Mouse (Mus musculus) embryonic facial prominence, embryonic 14.5 days (tissue): ENCODE results near the gene Sugp1. TPM values are rescaled to one million over a fixed set of nuclear protein-coding genes. Genes with fewer than 3 reads are reported as not detected.
"Not testable (repeated sequence)": the region's sequence is repeated elsewhere in the genome, so short reads cannot be mapped to it uniquely, and the experiment has no call there.

Experiments used
- ATAC-seq: fragments of 200-750 bp; cut with Nextera tagmentation; 2 replicates; pipeline ENCODE4 v1.8.0; 2017; ENCODE audit warnings: low read depth, moderate number of reproducible peaks, moderate TSS enrichment
- DNase-seq: peaks from one replicate; pipeline ENCODE4 v3.0.0-alpha.2; 2015; ENCODE audit warnings: low spot score
- H3K27ac ChIP-seq: fragments of 300-500 bp; sonication (generic); replicated peaks from 2 replicates; pipeline ENCODE4 v1.5.1; 2014; ENCODE audit warnings: low read depth, mild to moderate bottlenecking, low read length, moderate library complexity
- H3K27me3 ChIP-seq: fragments of 300-500 bp; sonication (generic); replicated peaks from 2 replicates; pipeline ENCODE4 v1.6.1; 2014; ENCODE audit warnings: low read length; ENCODE audit not compliant: control insufficient read depth, insufficient read depth
- H3K36me3 ChIP-seq: fragments of 300-500 bp; sonication (generic); 2 replicates; pipeline ENCODE4 v1.6.1; 2014; ENCODE audit warnings: low read length, mixed read lengths; ENCODE audit not compliant: control insufficient read depth, insufficient read depth
- H3K4me1 ChIP-seq: fragments of 300-500 bp; sonication (generic); 2 replicates; pipeline ENCODE4 v1.6.1; 2014; ENCODE audit warnings: antibody characterized with exemption, low read length; ENCODE audit not compliant: control insufficient read depth, insufficient read depth
- H3K4me2 ChIP-seq: fragments of 300-500 bp; sonication (generic); 2 replicates; pipeline ENCODE4 v1.6.1; 2014; ENCODE audit warnings: low read depth, mild to moderate bottlenecking, low read length, moderate library complexity, mixed read lengths
- H3K4me3 ChIP-seq: fragments of 300-500 bp; sonication (generic); 2 replicates; pipeline ENCODE4 v1.5.1; 2014; ENCODE audit warnings: low read depth, mild to moderate bottlenecking, low read length
- H3K9ac ChIP-seq: fragments of 300-500 bp; sonication (generic); 2 replicates; pipeline ENCODE4 v1.6.1; 2014; ENCODE audit warnings: low read depth, mild to moderate bottlenecking, low read length, moderate library complexity, mixed read lengths
- H3K9me3 ChIP-seq: fragments of 300-500 bp; sonication (generic); 2 replicates; pipeline ENCODE4 v1.6.1; 2016; ENCODE audit warnings: low read length; ENCODE audit not compliant: control insufficient read depth
- WGBS: fragments of 180-500 bp; shearing (Covaris S2); extraction: QIAGEN DNeasy Blood & Tissue Kit; methylation state at CpG from one replicate; pipeline ENCODE4 v1.1.7; 2014; 5-methylcytosine and 5-hydroxymethylcytosine counted together
- polyA plus RNA-seq: library from polyadenylated mRNA; unstranded; fragments of >200 nt; fragmentation: Nextera tagmentation; extraction: Ambion mirVana; gene quantifications from 2 replicates; pipeline ENCODE4 v1.2.1, GENCODE M21; 2014

Gene Sugp1
- polyA plus RNA-seq, 1 experiment from 2014 or later, result 25.1 TPM

GRCm38 (mm10) chr8:70023596-70023995 lies 19.0 kb upstream of the Sugp1 start:
- H3K27me3 ChIP-seq, result no peaks in the 10 kb centered on the region
- no peak overlapping the region for H3K4me2 ChIP-seq
- no peak overlapping the region for H3K9ac ChIP-seq
- no peak for DNase-seq
- H3K36me3 ChIP-seq, result peaks cover 100% of the 10 kb centered on the region
- 66% methylated on average over 8 of the region's 8 CpGs for WGBS
- H3K9me3 ChIP-seq, result no peaks in the 10 kb centered on the region
- no peak for ATAC-seq
- no peak overlapping the region for H3K27ac ChIP-seq
- H3K4me3 ChIP-seq, result no peak overlapping the region
- no peaks in the 10 kb centered on the region for H3K4me1 ChIP-seq

DNA sequence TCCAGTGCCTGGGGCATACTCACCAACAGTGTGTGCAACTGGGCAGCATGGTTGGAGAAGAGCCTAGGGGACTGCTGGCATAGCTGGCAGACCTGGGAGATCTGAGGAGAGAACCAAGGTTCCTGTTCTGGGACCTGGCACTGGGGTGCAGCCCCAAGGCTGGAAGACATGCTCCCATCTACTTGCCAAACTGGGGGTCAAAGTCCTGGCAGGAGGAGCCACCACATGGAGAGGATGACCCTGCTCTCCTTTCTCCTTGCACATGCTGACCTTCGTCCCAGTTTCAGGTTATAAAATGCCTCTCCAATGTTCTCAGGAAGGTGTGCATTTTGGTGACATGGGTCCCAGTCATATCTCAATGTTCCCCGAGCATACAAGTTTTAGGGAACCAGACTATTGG lies 16.5 kb upstream of the Sugp1 start:
- no peak overlapping the region for H3K9ac ChIP-seq
- 92% methylated on average over 2 of the region's 2 CpGs for WGBS
- no peaks in the 10 kb centered on the region for H3K27me3 ChIP-seq
- H3K4me2 ChIP-seq, result no peak overlapping the region
- H3K4me1 ChIP-seq, result no peaks in the 10 kb centered on the region
- ATAC-seq (no peak), DNase-seq (no peak)
- H3K36me3 ChIP-seq, result peaks cover 100% of the 10 kb centered on the region
- H3K27ac ChIP-seq, result no peak overlapping the region
- no peak overlapping the region for H3K4me3 ChIP-seq
- H3K9me3 ChIP-seq, result no peaks in the 10 kb centered on the region

DNA sequence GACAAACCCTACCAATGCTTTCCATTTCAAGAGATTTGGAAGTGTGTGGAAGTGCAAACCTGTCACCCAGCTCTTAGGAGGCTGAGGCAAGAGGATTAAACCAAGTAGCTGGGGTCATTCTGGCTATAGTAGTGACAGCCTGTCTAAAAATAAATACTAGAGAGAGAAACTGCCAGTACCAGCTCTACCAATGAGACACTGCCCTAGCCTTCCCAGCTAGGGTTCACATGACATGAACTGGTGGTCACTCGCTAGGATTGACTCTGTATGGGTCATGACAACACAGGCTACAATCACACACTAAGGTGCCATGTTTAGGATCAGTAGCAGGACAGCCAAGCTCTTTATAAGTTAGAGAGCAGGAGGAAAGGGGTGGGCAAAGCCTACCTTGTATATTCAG lies 12.4 kb upstream of the Sugp1 start:
- H3K36me3 ChIP-seq, result peaks cover 77% of the 10 kb centered on the region
- DNase-seq, result no peak

DNA sequence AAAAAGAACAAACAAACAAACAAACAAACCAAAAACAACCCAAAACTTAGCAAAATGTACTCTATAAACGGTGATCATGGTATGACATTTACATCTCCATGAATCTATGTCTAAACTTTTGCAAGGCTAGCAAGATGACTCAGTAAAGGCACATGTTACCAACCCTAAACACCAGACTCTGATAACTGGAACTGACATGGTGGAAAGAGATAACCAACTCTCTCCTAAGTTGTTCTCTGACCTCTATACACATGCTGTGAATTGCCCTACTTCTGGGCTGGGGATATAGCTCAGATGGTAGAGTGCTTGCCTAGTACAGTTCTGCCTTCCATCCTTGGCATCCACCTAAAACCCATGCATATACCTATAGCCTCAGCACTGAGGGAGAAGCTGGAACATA lies 4.6 kb upstream of the Sugp1 start:
- Histone ChIP-seq H3K36me3 (peaks cover 12% of the 10 kb centered on the region; the same call in 1 of the 2 replicates), H3K4me1 (peaks cover 13% of the 10 kb centered on the region), H3K9me3 (no peaks in the 10 kb centered on the region), H3K4me2 (no peak overlapping the region), H3K9ac (no peak overlapping the region), H3K27me3 (no peaks in the 10 kb centered on the region), H3K4me3 (no peak overlapping the region), H3K27ac (no peak overlapping the region)
- DNase-seq (no peak), ATAC-seq (no peak)
- WGBS, result 78% methylated on average over 1 of the region's 1 CpGs

More for the DNA sequence above, 12.4 kb upstream of the Sugp1 start:
- Histone ChIP-seq H3K4me2 (no peak overlapping the region), H3K27ac (no peak overlapping the region), H3K27me3 (no peaks in the 10 kb centered on the region), H3K4me1 (no peaks in the 10 kb centered on the region), H3K9me3 (no peaks in the 10 kb centered on the region), H3K4me3 (no peak overlapping the region), H3K9ac (no peak overlapping the region)
- no peak for ATAC-seq
- WGBS, result 88% methylated on average over 1 of the region's 1 CpGs

GRCm38 (mm10) chr8:70041885-70042546 lies 597 bp upstream of the Sugp1 start:
- ATAC-seq (peak; percentile 44; the same call in 1 of the 2 replicates), DNase-seq (no peak)
- Histone ChIP-seq H3K36me3 (no peaks in the 10 kb centered on the region), H3K27me3 (no peaks in the 10 kb centered on the region), H3K4me1 (peaks cover 19% of the 10 kb centered on the region), H3K9ac (peak overlapping the region; percentile 98), H3K27ac (peak overlapping the region; percentile 88), H3K4me3 (peak overlapping the region; percentile 100), H3K4me2 (peak overlapping the region; percentile 70), H3K9me3 (no peaks in the 10 kb centered on the region)
- 2% methylated on average over 41 of the region's 47 CpGs for WGBS

DNA sequence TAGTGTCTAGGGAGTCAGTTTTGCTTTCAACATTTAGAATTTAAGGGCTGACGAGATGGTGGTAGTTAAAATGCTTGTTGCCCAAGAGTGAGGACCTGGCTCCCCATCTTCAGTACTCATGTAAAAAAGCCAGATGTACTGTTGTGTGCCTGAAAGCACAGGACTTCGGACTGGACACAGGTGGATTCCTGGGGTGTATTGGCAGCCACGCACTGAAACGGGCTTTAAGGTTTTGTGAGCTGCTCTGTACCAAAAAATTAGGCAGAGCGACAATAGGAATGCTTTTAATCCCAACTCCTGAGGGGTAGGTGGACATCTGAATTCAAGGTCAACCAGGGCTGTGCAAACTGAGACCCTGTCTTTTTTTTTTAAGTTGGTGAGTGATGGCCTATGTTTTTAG lies 1.4 kb downstream of the Sugp1 start:
- peak overlapping the region; percentile 94 for H3K4me2 ChIP-seq
- H3K27ac ChIP-seq, result no peak overlapping the region
- peaks cover 19% of the 10 kb centered on the region for H3K4me1 ChIP-seq
- ATAC-seq, result no peak
- H3K27me3 ChIP-seq, result no peaks in the 10 kb centered on the region
- no peak for DNase-seq
- no peaks in the 10 kb centered on the region for H3K9me3 ChIP-seq
- peaks cover 13% of the 10 kb centered on the region for H3K36me3 ChIP-seq
- peak overlapping the region; percentile 100 for H3K4me3 ChIP-seq
- H3K9ac ChIP-seq, result peak overlapping the region; percentile 98; the same call in 1 of the 2 replicates
- 89% methylated on average over 5 of the region's 5 CpGs for WGBS

DNA sequence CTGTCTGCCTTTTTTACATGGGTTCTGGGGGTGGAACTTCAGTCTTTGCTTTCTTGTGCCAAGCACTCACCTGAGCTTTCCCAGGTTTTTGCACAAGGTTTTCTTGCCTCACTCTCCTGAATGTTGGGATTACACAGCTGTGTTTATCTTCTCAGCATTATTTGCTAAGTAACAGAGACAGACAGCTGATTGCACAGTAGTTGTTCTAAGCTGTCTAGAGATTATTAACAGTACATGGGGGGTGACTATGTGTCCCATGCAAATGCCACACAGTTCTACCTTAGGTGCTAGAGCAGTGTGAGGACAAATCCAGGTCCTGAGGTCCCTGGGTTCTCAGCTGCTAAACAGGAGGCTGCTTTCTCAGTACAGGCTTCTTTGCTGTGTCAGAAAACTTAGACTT lies 7.0 kb downstream of the Sugp1 start:
- ATAC-seq, result no peak
- Histone ChIP-seq H3K9me3 (no peaks in the 10 kb centered on the region), H3K36me3 (peaks cover 59% of the 10 kb centered on the region), H3K9ac (no peak overlapping the region), H3K4me1 (no peaks in the 10 kb centered on the region), H3K27ac (no peak overlapping the region), H3K4me2 (no peak overlapping the region), H3K27me3 (no peaks in the 10 kb centered on the region), H3K4me3 (no peak overlapping the region)
- DNase-seq, result no peak

- not testable (repeated sequence) for ATAC-seq, DNase-seq, H3K9ac ChIP-seq, H3K4me3 ChIP-seq, H3K27ac ChIP-seq, H3K9me3 ChIP-seq, H3K4me2 ChIP-seq, H3K4me1 ChIP-seq, H3K27me3 ChIP-seq
- 93% methylated on average over 5 of the region's 5 CpGs for WGBS
- peaks cover 67% of the 10 kb centered on the region for H3K36me3 ChIP-seq
These were observed 7.8 kb downstream of the Sugp1 start for GRCm38 (mm10) chr8:70050434-70050833.

DNA sequence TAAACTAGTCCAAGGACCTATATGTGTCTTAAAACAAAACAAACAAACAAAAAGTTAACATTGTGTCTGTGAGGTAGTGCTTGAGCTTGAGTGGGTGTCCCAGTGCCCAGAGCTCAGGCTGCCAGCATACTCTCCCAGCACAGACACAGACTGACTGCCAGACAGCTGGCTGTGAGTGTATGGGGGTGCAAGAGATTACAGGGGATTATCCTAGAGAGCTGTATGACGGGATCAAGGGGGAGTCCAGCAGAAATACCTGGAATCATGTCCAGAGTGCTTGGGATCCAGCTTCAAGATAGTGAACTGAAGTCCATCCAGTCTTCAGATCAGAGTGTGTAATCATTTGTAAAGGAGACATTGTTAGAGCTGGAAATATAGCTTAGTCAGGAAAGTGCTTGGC lies 15.1 kb downstream of the Sugp1 start:
- Histone ChIP-seq H3K27ac (no peak overlapping the region), H3K36me3 (peaks cover 87% of the 10 kb centered on the region), H3K9me3 (no peaks in the 10 kb centered on the region), H3K9ac (no peak overlapping the region), H3K4me2 (no peak overlapping the region), H3K4me3 (no peak overlapping the region), H3K27me3 (no peaks in the 10 kb centered on the region), H3K4me1 (no peaks in the 10 kb centered on the region)
- DNase-seq, result no peak
- ATAC-seq, result no peak
- 74% methylated on average over 1 of the region's 1 CpGs for WGBS
